Mouse (Mus musculus): ENCODE measurements at regions not wholly inside any gene's neighbourhood (a gene's known extent, or its start where the extent isn't known, plus 50 kb on each side); places are given as distances from the start of the nearest gene placed in this dataset.

- Histone ChIP-seq H3K9ac (replicated peaks; ENCODE audit: low read depth, low read length) (no peak overlapping the region), H3K36me3 (replicated peaks; ENCODE audit: control insufficient read depth, insufficient read depth, low read length) (no peaks in the 10 kb centered on the region), H3K4me2 (ENCODE audit: low read depth, low read length) (no peak overlapping the region), H3K27ac (ENCODE audit: low read depth) (0 out of 2 replicates have a peak overlapping the region, but pooled peaks have one; percentile 53), H3K9me3 (replicated peaks; ENCODE audit: control insufficient read depth, low read length) (no peaks in the 10 kb centered on the region), H3K4me1 (ENCODE audit: control insufficient read depth, insufficient read depth) (peaks cover 14% of the 10 kb centered on the region), H3K27me3 (ENCODE audit: control insufficient read depth, insufficient read depth, low read length) (no peaks in the 10 kb centered on the region), H3K4me3 (ENCODE audit: low read depth, low read length) (no peak overlapping the region)
- ATAC-seq (ENCODE audit: insufficient read depth, low read depth), result peak; percentile 64
- 26% methylated on average over 8 of the region's 8 CpGs for WGBS
- peak; percentile 20 for DNase-seq (ENCODE audit: low spot score)
- TF ChIP-seq EP300 (IDR thresholded peaks at IDR 0.05; ENCODE audit: low read depth), result no peak
- TF ChIP-seq CTCF (IDR thresholded peaks at IDR 0.05; ENCODE audit: low read depth), result no peak
Observed at GRCm38 (mm10) chr14:45850588-45850987, 192.6 kb upstream of the Ddhd1 start.

- Histone ChIP-seq H3K36me3 (replicated peaks; ENCODE audit: control insufficient read depth, insufficient read depth, low read length) (no peaks in the 10 kb centered on the region), H3K27ac (ENCODE audit: low read depth) (no peak overlapping the region), H3K4me3 (ENCODE audit: low read depth, low read length) (no peak overlapping the region), H3K4me1 (ENCODE audit: control insufficient read depth, insufficient read depth) (no peaks in the 10 kb centered on the region), H3K9ac (replicated peaks; ENCODE audit: low read depth, low read length) (no peak overlapping the region), H3K4me2 (ENCODE audit: low read depth, low read length) (peak overlapping the region; percentile 49), H3K9me3 (replicated peaks; ENCODE audit: control insufficient read depth, low read length) (no peaks in the 10 kb centered on the region), H3K27me3 (ENCODE audit: control insufficient read depth, insufficient read depth, low read length) (no peaks in the 10 kb centered on the region)
- TF ChIP-seq EP300 (IDR thresholded peaks at IDR 0.05; ENCODE audit: low read depth) (no peak), CTCF (IDR thresholded peaks at IDR 0.05; ENCODE audit: low read depth) (peak; percentile 89)
- DNase-seq (ENCODE audit: low spot score) (peak; percentile 41), ATAC-seq (ENCODE audit: insufficient read depth, low read depth) (no peak)
- 11% methylated on average over 9 of the region's 9 CpGs for WGBS
Observed at GRCm38 (mm10) chr14:45878428-45878827, 220.5 kb upstream of the Ddhd1 start.

- 10% methylated on average over 6 of the region's 6 CpGs for WGBS
- ATAC-seq (ENCODE audit: insufficient read depth, low read depth), result peak; percentile 88
- peak overlapping the region; percentile 34 for H3K4me2 ChIP-seq (ENCODE audit: low read depth, low read length)
Observed at GRCm38 (mm10) chr14:45920783-45921182, 262.8 kb upstream of the Ddhd1 start.

GRCm38 (mm10) chr14:45943581-45943980 is 285.6 kb upstream of the Ddhd1 start:
- WGBS, result 80% methylated on average over 2 of the region's 2 CpGs
- TF ChIP-seq CTCF (IDR thresholded peaks at IDR 0.05; ENCODE audit: low read depth) (no peak), EP300 (IDR thresholded peaks at IDR 0.05; ENCODE audit: low read depth) (no peak)
- ATAC-seq (ENCODE audit: insufficient read depth, low read depth), result no peak

More at GRCm38 (mm10) chr14:45920783-45921182, 262.8 kb upstream of the Ddhd1 start:
- peak; percentile 74 for DNase-seq (ENCODE audit: low spot score)
- peak overlapping the region; percentile 76 for H3K27ac ChIP-seq (ENCODE audit: low read depth)
- H3K27me3 ChIP-seq (ENCODE audit: control insufficient read depth, insufficient read depth, low read length), result no peaks in the 10 kb centered on the region
- 0 out of 2 replicates have a peak overlapping the region, but pooled peaks have one; percentile 12 for H3K9ac ChIP-seq (replicated peaks; ENCODE audit: low read depth, low read length)
- H3K4me1 ChIP-seq (ENCODE audit: control insufficient read depth, insufficient read depth), result peaks cover 23% of the 10 kb centered on the region
- H3K36me3 ChIP-seq (replicated peaks; ENCODE audit: control insufficient read depth, insufficient read depth, low read length), result no peaks in the 10 kb centered on the region
- no peaks in the 10 kb centered on the region for H3K9me3 ChIP-seq (replicated peaks; ENCODE audit: control insufficient read depth, low read length)
- no peak overlapping the region for H3K4me3 ChIP-seq (ENCODE audit: low read depth, low read length)
- no peak for TF ChIP-seq EP300 (IDR thresholded peaks at IDR 0.05; ENCODE audit: low read depth)
- TF ChIP-seq CTCF (IDR thresholded peaks at IDR 0.05; ENCODE audit: low read depth), result no peak

GRCm38 (mm10) chr14:45944101-45944500 is 286.2 kb upstream of the Ddhd1 start:
- DNase-seq (ENCODE audit: low spot score) (no peak), ATAC-seq (ENCODE audit: insufficient read depth, low read depth) (no peak)
- peaks cover 4% of the 10 kb centered on the region; the same call in 1 of the 2 replicates for H3K4me1 ChIP-seq (ENCODE audit: control insufficient read depth, insufficient read depth)
- 76% methylated on average over 5 of the region's 5 CpGs for WGBS
- no peaks in the 10 kb centered on the region for H3K27me3 ChIP-seq (ENCODE audit: control insufficient read depth, insufficient read depth, low read length)
- H3K4me2 ChIP-seq (ENCODE audit: low read depth, low read length), result no peak overlapping the region
- no peak overlapping the region for H3K27ac ChIP-seq (ENCODE audit: low read depth)
- no peak overlapping the region for H3K9ac ChIP-seq (replicated peaks; ENCODE audit: low read depth, low read length)
- H3K4me3 ChIP-seq (ENCODE audit: low read depth, low read length), result no peak overlapping the region
- H3K9me3 ChIP-seq (replicated peaks; ENCODE audit: control insufficient read depth, low read length), result no peaks in the 10 kb centered on the region
- no peak for TF ChIP-seq CTCF (IDR thresholded peaks at IDR 0.05; ENCODE audit: low read depth)
- H3K36me3 ChIP-seq (replicated peaks; ENCODE audit: control insufficient read depth, insufficient read depth, low read length), result no peaks in the 10 kb centered on the region

More at GRCm38 (mm10) chr14:45943581-45943980, 285.6 kb upstream of the Ddhd1 start:
- Histone ChIP-seq H3K9me3 (replicated peaks; ENCODE audit: control insufficient read depth, low read length) (no peaks in the 10 kb centered on the region), H3K9ac (replicated peaks; ENCODE audit: low read depth, low read length) (no peak overlapping the region), H3K27ac (ENCODE audit: low read depth) (no peak overlapping the region), H3K27me3 (ENCODE audit: control insufficient read depth, insufficient read depth, low read length) (no peaks in the 10 kb centered on the region), H3K4me1 (ENCODE audit: control insufficient read depth, insufficient read depth) (peaks cover 4% of the 10 kb centered on the region; the same call in 1 of the 2 replicates), H3K4me2 (ENCODE audit: low read depth, low read length) (no peak overlapping the region), H3K4me3 (ENCODE audit: low read depth, low read length) (no peak overlapping the region), H3K36me3 (replicated peaks; ENCODE audit: control insufficient read depth, insufficient read depth, low read length) (no peaks in the 10 kb centered on the region)
- no peak for DNase-seq (ENCODE audit: low spot score)

DNA sequence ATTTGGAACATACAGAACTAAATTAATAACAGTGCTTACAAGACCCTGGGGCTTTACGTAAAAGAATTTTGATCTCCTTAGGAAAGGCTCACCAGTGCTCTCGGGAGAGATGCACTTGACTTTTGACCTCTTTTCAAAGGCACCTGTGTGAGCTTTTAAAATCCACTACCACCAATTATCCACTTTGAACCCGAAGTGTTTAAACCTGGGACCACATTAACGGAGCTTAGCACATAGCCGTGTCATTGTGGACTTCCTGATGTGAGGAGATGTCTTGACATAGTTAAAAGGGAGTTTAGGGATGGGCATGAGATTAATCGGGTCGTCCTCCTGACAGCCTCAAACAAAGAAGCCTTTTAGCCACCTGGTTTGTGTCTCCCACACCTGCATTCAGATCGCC is 286.6 kb upstream of the Ddhd1 start:
- no peak overlapping the region for H3K27ac ChIP-seq (ENCODE audit: low read depth)
- no peak overlapping the region for H3K9ac ChIP-seq (replicated peaks; ENCODE audit: low read depth, low read length)
- H3K4me3 ChIP-seq (ENCODE audit: low read depth, low read length), result no peak overlapping the region
- DNase-seq (ENCODE audit: low spot score), result no peak
- no peaks in the 10 kb centered on the region for H3K27me3 ChIP-seq (ENCODE audit: control insufficient read depth, insufficient read depth, low read length)
- no peaks in the 10 kb centered on the region for H3K9me3 ChIP-seq (replicated peaks; ENCODE audit: control insufficient read depth, low read length)
- H3K4me2 ChIP-seq (ENCODE audit: low read depth, low read length), result no peak overlapping the region
- TF ChIP-seq EP300 (IDR thresholded peaks at IDR 0.05; ENCODE audit: low read depth), result no peak
- TF ChIP-seq CTCF (IDR thresholded peaks at IDR 0.05; ENCODE audit: low read depth), result no peak
- no peaks in the 10 kb centered on the region for H3K36me3 ChIP-seq (replicated peaks; ENCODE audit: control insufficient read depth, insufficient read depth, low read length)
- ATAC-seq (ENCODE audit: insufficient read depth, low read depth), result no peak
- WGBS, result 53% methylated on average over 8 of the region's 8 CpGs
- H3K4me1 ChIP-seq (ENCODE audit: control insufficient read depth, insufficient read depth), result peaks cover 4% of the 10 kb centered on the region; the same call in 1 of the 2 replicates
